Mouse (Mus musculus) forebrain, embryonic 14.5 days (tissue): ENCODE results near the gene Zfp316. TPM values are rescaled to one million over a fixed set of nuclear protein-coding genes. Genes with fewer than 3 reads are reported as not detected.
A peak's percentile ranks its signal among the peaks of the same experiment; 100 is the strongest.

Experiments
- ATAC-seq: fragments of 200-750 bp; cut with Nextera tagmentation; 2 replicates; pipeline ENCODE4 v1.8.0; 2017; ENCODE audit warnings: mild to moderate bottlenecking, moderate library complexity
- DNase-seq: peaks from one replicate; pipeline ENCODE4 v3.0.0-alpha.2; 2015; ENCODE audit warnings: low spot score
- H3K27ac ChIP-seq: fragments of 300-500 bp; sonication (generic); 2 replicates; pipeline ENCODE4 v1.5.1; 2014; ENCODE audit warnings: low read depth, mild to moderate bottlenecking, control low read depth, low read length, moderate library complexity
- H3K27me3 ChIP-seq: fragments of 300-500 bp; sonication (generic); replicated peaks from 2 replicates; pipeline ENCODE4 v1.6.1; 2014; ENCODE audit warnings: low read length, control low read depth, mixed read lengths; ENCODE audit not compliant: control insufficient read depth, insufficient read depth
- H3K36me3 ChIP-seq: fragments of 300-500 bp; sonication (generic); 2 replicates; pipeline ENCODE4 v1.6.1; 2014; ENCODE audit warnings: low read length, control low read depth; ENCODE audit not compliant: control insufficient read depth, insufficient read depth
- H3K4me1 ChIP-seq: fragments of 300-500 bp; sonication (generic); 2 replicates; pipeline ENCODE4 v1.6.1; 2014; ENCODE audit warnings: antibody characterized with exemption, low read length, control low read depth; ENCODE audit not compliant: control insufficient read depth, insufficient read depth
- H3K4me2 ChIP-seq: fragments of 300-500 bp; sonication (generic); 2 replicates; pipeline ENCODE4 v1.6.1; 2014; ENCODE audit warnings: mild to moderate bottlenecking, control low read depth, low read length
- H3K4me3 ChIP-seq: fragments of 300-500 bp; sonication (generic); 2 replicates; pipeline ENCODE4 v1.5.1; 2014; ENCODE audit warnings: low read depth, low read length, control low read depth
- H3K9ac ChIP-seq: fragments of 300-500 bp; sonication (generic); 2 replicates; pipeline ENCODE4 v1.6.1; 2014; ENCODE audit warnings: mild to moderate bottlenecking, low read length, control low read depth, moderate library complexity
- H3K9me3 ChIP-seq: fragments of 300-500 bp; sonication (generic); replicated peaks from 2 replicates; pipeline ENCODE4 v1.6.1; 2016; ENCODE audit warnings: low read length, control low read depth, mixed read lengths; ENCODE audit not compliant: control insufficient read depth
- WGBS: fragments of 180-500 bp; shearing (Covaris S2); extraction: QIAGEN DNeasy Blood & Tissue Kit; methylation state at CpG from one replicate; pipeline ENCODE4 v1.1.7; 2014; 5-methylcytosine and 5-hydroxymethylcytosine counted together
- polyA plus RNA-seq: library from polyadenylated mRNA; unstranded; fragments of >200 nt; fragmentation: Nextera tagmentation; extraction: Ambion mirVana; gene quantifications from 2 replicates; pipeline ENCODE4 v1.2.1, GENCODE M21; 2014

Gene Zfp316
- polyA plus RNA-seq, 1 experiment from 2014 or later = 3.3 TPM

DNA sequence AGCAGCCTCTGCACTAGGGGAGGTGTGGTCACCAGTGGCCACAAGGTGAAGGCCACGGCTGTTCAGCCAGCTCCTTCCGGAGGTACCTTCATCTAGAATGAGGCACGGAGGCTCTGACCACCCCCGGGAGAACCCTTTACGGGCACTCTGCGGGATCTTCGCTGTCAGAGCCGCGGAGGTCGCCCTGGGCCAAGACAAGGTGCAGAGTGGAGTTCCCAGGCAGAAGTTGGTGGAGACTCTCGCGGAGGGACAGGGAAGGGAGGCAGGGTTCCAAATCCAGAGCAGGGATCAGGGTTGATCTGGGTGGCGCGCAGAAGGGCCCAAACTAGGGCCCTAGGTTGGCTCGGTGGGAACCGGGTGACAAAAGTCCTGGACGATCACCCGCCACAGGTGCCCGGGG, 23.1 kb upstream of the Zfp316 start:
- WGBS = 2% methylated on average over 19 of the region's 19 CpGs
- Histone ChIP-seq H3K4me3 (peak overlapping the region; percentile 29), H3K4me1 (no peaks in the 10 kb centered on the region), H3K9ac (peak overlapping the region; percentile 58), H3K4me2 (peak overlapping the region; percentile 52), H3K36me3 (0 out of 2 replicates have a peak, but pooled peaks cover 5% of the 10 kb centered on the region), H3K9me3 (no peaks in the 10 kb centered on the region), H3K27ac (no peak overlapping the region), H3K27me3 (peaks cover 49% of the 10 kb centered on the region)
- DNase-seq = no peak
- ATAC-seq = no peak

DNA sequence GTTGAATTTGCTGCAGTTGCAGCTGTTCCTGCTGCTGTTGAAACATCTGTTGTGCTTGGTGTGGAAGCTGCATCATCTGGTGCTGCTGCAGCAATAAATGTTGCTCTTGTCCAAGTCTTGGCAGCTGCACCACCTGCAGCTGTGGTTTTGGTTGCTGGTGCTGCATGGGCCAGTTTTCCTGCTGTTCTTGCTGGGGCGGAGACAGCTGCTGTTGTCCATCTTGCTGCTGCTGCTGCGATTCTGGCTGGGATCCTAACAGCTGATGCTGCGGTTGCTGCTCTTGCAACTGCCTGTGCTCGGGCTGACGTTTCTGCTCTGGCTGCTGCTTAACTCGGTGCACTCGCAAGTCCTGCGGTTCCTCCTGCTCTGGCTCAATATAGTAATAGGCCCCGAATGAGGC, 19.5 kb upstream of the Zfp316 start:
- ATAC-seq (no peak), DNase-seq (no peak)
- Histone ChIP-seq H3K4me1 (no peaks in the 10 kb centered on the region), H3K27me3 (peaks cover 57% of the 10 kb centered on the region), H3K9me3 (no peaks in the 10 kb centered on the region), H3K27ac (no peak overlapping the region), H3K9ac (no peak overlapping the region), H3K36me3 (0 out of 2 replicates have a peak, but pooled peaks cover 4% of the 10 kb centered on the region), H3K4me3 (no peak overlapping the region), H3K4me2 (no peak overlapping the region)
- WGBS = 76% methylated on average over 9 of the region's 9 CpGs

DNA sequence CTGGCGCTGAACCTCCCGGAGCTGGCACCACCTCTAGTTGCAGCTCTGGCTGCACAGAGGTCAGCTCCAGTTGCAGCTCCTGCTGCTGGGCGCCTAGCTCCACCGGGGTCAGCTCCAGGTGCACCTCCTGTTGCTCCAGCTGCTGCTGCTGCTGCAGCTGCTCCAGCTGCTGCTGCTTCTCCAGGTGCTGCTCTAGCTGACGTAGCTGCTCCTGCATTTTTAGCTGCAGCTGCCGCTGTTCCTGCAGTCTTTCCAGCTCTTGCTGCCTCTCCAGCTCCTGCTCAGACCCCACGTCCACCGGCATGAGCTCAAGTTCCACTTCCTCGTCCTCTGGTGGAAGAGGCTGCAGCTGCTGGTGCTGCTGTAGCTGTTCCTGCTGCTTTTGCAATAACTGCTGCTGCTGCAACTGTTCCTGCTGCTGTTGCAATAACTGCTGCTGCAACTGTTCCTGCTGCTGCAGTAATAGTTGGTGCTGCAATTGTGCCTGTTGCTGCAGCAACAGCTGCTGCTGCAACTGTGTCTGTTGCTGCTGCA, 18.6 kb upstream of the Zfp316 start:
- Histone ChIP-seq H3K9me3 (no peaks in the 10 kb centered on the region), H3K4me1 (no peaks in the 10 kb centered on the region), H3K27ac (no peak overlapping the region), H3K27me3 (peaks cover 49% of the 10 kb centered on the region), H3K36me3 (0 out of 2 replicates have a peak, but pooled peaks cover 4% of the 10 kb centered on the region), H3K9ac (peak overlapping the region; percentile 32), H3K4me3 (peak overlapping the region; percentile 9; the same call in 1 of the 2 replicates), H3K4me2 (peak overlapping the region; percentile 43)
- ATAC-seq = no peak
- WGBS = 14% methylated on average over 9 of the region's 9 CpGs
- no peak for DNase-seq

DNA sequence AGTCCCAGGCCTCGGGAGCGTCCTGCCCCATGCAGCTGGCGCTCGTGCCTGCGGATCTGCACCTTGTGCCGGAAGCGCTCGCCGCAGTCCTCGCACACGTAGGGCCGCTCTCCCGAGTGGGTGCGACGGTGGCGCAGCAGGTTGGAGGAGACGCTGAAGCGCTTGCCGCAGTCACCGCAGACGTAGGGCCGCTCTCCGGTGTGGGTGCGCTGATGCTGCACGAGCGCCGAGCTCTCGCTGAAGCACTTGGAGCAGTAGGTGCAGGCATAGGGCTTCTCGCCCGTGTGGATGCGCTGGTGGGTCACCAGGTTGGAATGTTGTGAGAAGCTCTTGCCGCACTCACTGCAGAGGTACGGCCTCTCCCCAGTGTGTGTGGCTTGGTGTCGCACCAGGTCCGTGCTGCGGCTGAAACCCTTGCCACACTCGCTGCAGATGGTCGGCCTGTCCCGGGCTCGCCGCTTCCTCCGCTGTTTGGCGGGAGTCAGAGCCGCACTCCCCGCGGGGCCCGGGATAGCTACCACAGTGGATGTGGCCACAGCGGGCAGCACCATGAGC, 18.0 kb upstream of the Zfp316 start:
- WGBS = 2% methylated on average over 48 of the region's 48 CpGs

DNA sequence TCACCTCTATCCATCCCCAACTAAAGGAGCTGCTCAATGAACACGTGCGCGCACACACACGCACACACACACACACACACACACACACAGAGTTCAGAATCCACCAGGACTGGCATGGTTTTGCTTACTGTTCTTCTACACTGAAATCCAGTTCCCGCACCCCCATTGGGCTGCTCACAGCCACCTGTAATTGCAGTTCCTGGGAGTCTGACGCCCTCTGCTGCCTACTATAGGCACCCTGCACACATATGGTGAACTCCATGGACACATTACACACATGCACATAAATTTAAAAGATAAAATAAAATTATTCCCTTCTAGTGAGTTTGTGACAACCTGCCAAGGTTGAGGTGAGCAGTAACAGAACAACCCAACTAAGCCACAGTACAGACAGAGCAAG, 14.9 kb upstream of the Zfp316 start:
- no peaks in the 10 kb centered on the region for H3K4me1 ChIP-seq
- H3K4me2 ChIP-seq = no peak overlapping the region
- H3K27me3 ChIP-seq = peaks cover 31% of the 10 kb centered on the region
- H3K9ac ChIP-seq = no peak overlapping the region
- no peak overlapping the region for H3K27ac ChIP-seq
- DNase-seq (no peak), ATAC-seq (no peak)
- WGBS = 40% methylated on average over 6 of the region's 6 CpGs
- H3K36me3 ChIP-seq = 0 out of 2 replicates have a peak, but pooled peaks cover 4% of the 10 kb centered on the region
- no peaks in the 10 kb centered on the region for H3K9me3 ChIP-seq
- H3K4me3 ChIP-seq = no peak overlapping the region

More for the DNA sequence above, 18.0 kb upstream of the Zfp316 start:
- H3K4me1 ChIP-seq = no peaks in the 10 kb centered on the region
- H3K36me3 ChIP-seq = 0 out of 2 replicates have a peak, but pooled peaks cover 4% of the 10 kb centered on the region
- DNase-seq (peak; percentile 25), ATAC-seq (no peak)
- H3K4me2 ChIP-seq = peak overlapping the region; percentile 43
- peak overlapping the region; percentile 9; the same call in 1 of the 2 replicates for H3K4me3 ChIP-seq
- H3K27me3 ChIP-seq = peaks cover 43% of the 10 kb centered on the region
- H3K9ac ChIP-seq = peak overlapping the region; percentile 32
- H3K27ac ChIP-seq = no peak overlapping the region
- no peaks in the 10 kb centered on the region for H3K9me3 ChIP-seq

DNA sequence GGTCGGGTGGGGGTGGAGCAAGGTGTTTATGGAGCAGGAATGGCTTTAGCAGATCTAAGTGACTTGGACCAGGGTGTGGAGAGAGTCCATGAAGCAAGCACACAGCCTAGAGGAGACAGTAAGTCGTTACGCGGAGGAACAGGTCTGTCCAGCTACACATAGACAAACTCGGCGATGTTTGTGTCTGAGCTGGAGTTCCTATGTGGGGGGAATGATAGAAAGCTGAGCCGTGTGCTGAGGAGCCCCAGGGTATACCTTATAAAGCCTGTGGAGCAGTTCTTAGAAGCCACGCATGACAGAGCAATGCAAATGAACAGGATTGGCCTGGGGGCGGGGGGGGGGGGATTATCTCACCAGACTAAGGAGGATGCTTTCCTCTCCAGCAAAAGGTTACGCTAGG, 9.4 kb upstream of the Zfp316 start:
- DNase-seq (no peak), ATAC-seq (no peak)
- H3K4me2 ChIP-seq = no peak overlapping the region
- no peaks in the 10 kb centered on the region for H3K4me1 ChIP-seq
- H3K4me3 ChIP-seq = no peak overlapping the region
- no peaks in the 10 kb centered on the region for H3K9me3 ChIP-seq
- H3K27me3 ChIP-seq = no peaks in the 10 kb centered on the region
- H3K27ac ChIP-seq = no peak overlapping the region
- 39% methylated on average over 10 of the region's 10 CpGs for WGBS
- H3K9ac ChIP-seq = no peak overlapping the region
- no peaks in the 10 kb centered on the region for H3K36me3 ChIP-seq

DNA sequence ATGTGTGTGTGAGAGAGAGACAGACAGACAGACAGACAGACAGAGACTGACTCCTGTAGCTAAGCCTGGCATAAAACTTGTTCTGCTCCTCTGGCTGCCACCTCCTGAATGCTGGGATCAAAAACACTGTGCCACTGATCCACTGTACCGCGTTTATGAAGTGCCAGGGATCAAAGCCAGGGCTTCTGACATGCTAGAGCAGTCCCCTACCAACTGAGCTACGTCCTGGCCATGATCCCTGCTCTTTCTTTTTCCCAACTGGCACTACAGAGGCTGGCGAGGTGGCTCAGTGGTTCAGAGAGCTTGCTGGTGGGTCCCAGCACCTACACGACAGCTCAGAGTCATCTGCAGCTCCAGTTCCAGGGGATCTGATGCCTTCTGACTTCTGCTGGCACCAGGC, 5.9 kb upstream of the Zfp316 start:
- Histone ChIP-seq H3K4me3 (no peak overlapping the region), H3K4me2 (no peak overlapping the region), H3K9me3 (no peaks in the 10 kb centered on the region), H3K36me3 (no peaks in the 10 kb centered on the region), H3K4me1 (peaks cover under 1% of the 10 kb centered on the region; the same call in 1 of the 2 replicates), H3K27me3 (no peaks in the 10 kb centered on the region), H3K27ac (no peak overlapping the region), H3K9ac (no peak overlapping the region)
- ATAC-seq (no peak), DNase-seq (no peak)
- 55% methylated on average over 5 of the region's 5 CpGs for WGBS

DNA sequence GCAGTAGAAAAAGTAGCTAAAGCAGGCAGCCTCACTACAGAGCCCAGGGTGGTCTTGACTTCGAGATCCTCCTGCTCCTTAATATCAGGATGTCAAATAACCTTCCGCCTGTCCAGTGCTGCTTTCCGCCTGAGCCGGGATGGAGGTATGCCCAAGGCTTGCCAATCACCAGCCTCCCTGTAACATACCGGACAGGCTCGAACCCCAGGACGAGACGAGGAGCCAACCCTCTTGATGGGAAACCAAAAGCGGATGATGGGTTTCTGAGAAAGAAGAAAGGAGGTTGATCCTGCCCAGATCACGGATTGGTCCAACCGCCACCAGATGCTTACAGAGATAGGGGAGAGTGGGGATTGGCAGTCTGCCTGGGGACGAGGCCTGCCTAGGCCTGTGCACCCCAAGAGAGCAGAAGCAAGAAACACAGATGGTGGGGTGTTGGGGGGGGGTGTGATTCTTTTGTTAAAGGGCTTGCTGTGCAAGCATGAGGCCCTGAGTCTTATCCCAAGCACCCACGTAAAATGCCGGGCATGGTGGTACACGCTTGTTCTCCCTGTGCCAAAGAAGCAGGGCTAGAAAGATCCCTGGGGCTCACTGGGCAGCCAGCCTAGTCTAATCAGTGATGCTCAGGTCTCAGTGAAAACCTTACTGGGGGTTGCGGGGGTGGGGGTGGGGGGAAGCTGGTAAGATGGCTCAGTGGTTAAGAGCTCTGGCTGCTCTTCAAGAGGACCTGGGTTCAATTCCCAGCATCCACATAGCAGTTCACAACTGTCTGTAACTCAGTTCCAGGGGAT, 2.9 kb upstream of the Zfp316 start:
- H3K27ac ChIP-seq = no peak overlapping the region
- no peak overlapping the region for H3K9ac ChIP-seq
- H3K36me3 ChIP-seq = no peaks in the 10 kb centered on the region
- ATAC-seq (no peak), DNase-seq (peak; percentile 33)
- WGBS = 90% methylated on average over 16 of the region's 16 CpGs
- H3K27me3 ChIP-seq = no peaks in the 10 kb centered on the region
- no peaks in the 10 kb centered on the region for H3K9me3 ChIP-seq
- no peak overlapping the region for H3K4me3 ChIP-seq
- no peak overlapping the region for H3K4me2 ChIP-seq
- peaks cover 14% of the 10 kb centered on the region for H3K4me1 ChIP-seq

DNA sequence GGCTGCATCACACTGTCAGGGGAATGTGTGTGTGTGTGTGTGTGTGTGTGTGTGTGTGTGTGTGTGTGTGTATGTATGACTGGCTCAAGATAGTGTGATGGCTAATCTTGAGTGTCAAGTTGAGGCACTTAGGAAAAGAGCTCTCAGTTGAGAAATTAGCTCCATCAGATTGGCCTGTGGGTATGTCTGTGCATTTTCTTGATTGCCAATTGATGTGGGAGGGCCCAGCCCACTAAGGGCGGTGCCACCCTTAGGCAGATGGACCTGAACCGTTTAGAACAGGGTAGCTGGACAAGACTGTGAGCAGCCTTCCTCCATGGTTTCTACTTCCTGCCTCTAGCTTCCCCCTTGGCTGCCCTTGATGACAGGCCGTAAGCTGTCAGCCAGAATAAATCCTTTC, 2.3 kb upstream of the Zfp316 start:
- Histone ChIP-seq H3K9me3 (no peaks in the 10 kb centered on the region), H3K4me1 (peaks cover 14% of the 10 kb centered on the region), H3K9ac (no peak overlapping the region), H3K36me3 (no peaks in the 10 kb centered on the region), H3K27ac (no peak overlapping the region), H3K4me3 (no peak overlapping the region), H3K4me2 (no peak overlapping the region), H3K27me3 (no peaks in the 10 kb centered on the region)
- 80% methylated on average over 3 of the region's 3 CpGs for WGBS
- ATAC-seq = no peak
- no peak for DNase-seq
